Mouse (Mus musculus) lung, adult 2 months (tissue): Measurements from ENCODE around the gene Wdr72.

Experiments
- CTCF ChIP-seq: fragments of 200-500 bp; IDR thresholded peaks from 2 replicates; pipeline ENCODE4 v1.5.1; 2011; ENCODE audit warnings: mild to moderate bottlenecking, low read length, control low read depth; ENCODE audit not compliant: insufficient read depth
- POLR2A ChIP-seq: fragments of 200-500 bp; IDR thresholded peaks from 2 replicates; pipeline ENCODE4 v1.6.1; 2011; ENCODE audit warnings: low read depth, mild to moderate bottlenecking, control low read depth, low read length, borderline replicate concordance; ENCODE audit errors: extremely low read depth

GRCm38 (mm10) chr9:74066278-74066677 lies 43.9 kb upstream of the Wdr72 start:
- 0 out of 2 replicates have a peak, but pooled peaks have one; percentile 15 for TF ChIP-seq CTCF
- no peak for TF ChIP-seq POLR2A
